ENCODE assay signal across 8 mouse cellular contexts in genomic region chr9:105131253-105132001, GRCm38 (mm10). TPM values are rescaled to one million over a fixed set of nuclear protein-coding genes. Genes with fewer than 3 reads are reported as not detected.
A peak's percentile ranks its signal among the peaks of the same experiment; 100 is the strongest.
DNase-seq lines count a peak whose midpoint lies in the region; ATAC-seq lines count a peak whose summit lies in the region.

TSS of gene Nudt16 (minus strand) at chr9:105131824.

- no peaks in the 10 kb centered on the region for H3K9me3 ChIP-seq in hindbrain, embryonic 16.5 days (ENCODE audit: control insufficient read depth, low read length)

- peaks cover 14% of the 10 kb centered on the region for H3K4me1 ChIP-seq in hindbrain, embryonic 16.5 days (ENCODE audit: control insufficient read depth, insufficient read depth, low read depth, low read length)

- H3K36me3 ChIP-seq in hindbrain, embryonic 16.5 days (ENCODE audit: control insufficient read depth, insufficient read depth, low read length), result no peaks in the 10 kb centered on the region
- H3K36me3 ChIP-seq in macrophage (ENCODE audit: inconsistent target), result no peaks in the 10 kb centered on the region

- under 1% methylated on average over 54 of the region's 60 CpGs for WGBS in hindbrain, embryonic 16.5 days
- 1% methylated on average over 60 of the region's 60 CpGs for WGBS in macrophage (ENCODE audit: missing documents)

- ATAC-seq in hindbrain, embryonic 16.5 days, result peak; percentile 98

- H3K27ac ChIP-seq in hindbrain, embryonic 16.5 days (ENCODE audit: low read depth, low read length), result peak within 1 kb of the TSS; percentile 86
- H3K27ac ChIP-seq in macrophage, result peak within 1 kb of the TSS; percentile 18; the same call in 1 of the 2 replicates

- peak; percentile 80 for DNase-seq in WW6 (ENCODE audit: low read depth, low spot score)
- peak; percentile 67 to 85 for DNase-seq in cerebellum, postnatal 4 days (ENCODE audit: low spot score in 2 of 2)
- DNase-seq in gastrocnemius, adult 18-20 months (ENCODE audit: low spot score), result peak; percentile 92
- peak; percentile 83 to 90 for DNase-seq in left cerebral cortex, adult 18-20 months (ENCODE audit: low spot score in 2 of 2)
- peak; percentile 93 for DNase-seq in right cerebral cortex, adult 18-20 months
- peak; percentile 41 for DNase-seq in urinary bladder, postnatal 10 days (ENCODE audit: low spot score)

- peak within 1 kb of the TSS; percentile 79 for H3K9ac ChIP-seq in hindbrain, embryonic 16.5 days (ENCODE audit: low read depth, low read length)

- peak within 1 kb of the TSS; percentile 64 for H3K4me3 ChIP-seq in hindbrain, embryonic 16.5 days (ENCODE audit: low read length)
- peak within 1 kb of the TSS; percentile 50 for H3K4me3 ChIP-seq in macrophage (ENCODE audit: inconsistent target)

- no peaks in the 10 kb centered on the region for H3K79me2 ChIP-seq in macrophage (ENCODE audit: inconsistent target)

- H3K4me2 ChIP-seq in hindbrain, embryonic 16.5 days (ENCODE audit: low read length), result peak within 1 kb of the TSS; percentile 81

- no peaks in the 10 kb centered on the region for H3K27me3 ChIP-seq in hindbrain, embryonic 16.5 days (replicated peaks; ENCODE audit: control insufficient read depth, insufficient read depth, low read length)

RNA-seq across cellular contexts. Expression of gene Nudt16, which starts in this region (rescaled TPM):
- 1 to 10 TPM; 6.2 TPM for total RNA-seq in gastrocnemius, adult 18-20 months (2021)
- 24.8 and 26.4 TPM in 2 replicates for polyA plus RNA-seq in hindbrain, embryonic 16.5 days (2015; fragmentation: Nextera tagmentation; extraction: Ambion mirVana)
- 10 to 100 TPM; 16.1 to 16.7 TPM for total RNA-seq in left cerebral cortex, adult 18-20 months (2021)
- 10 to 100 TPM in 10 of 26 experiments, 1 to 10 TPM in 16; 1.5 to 31.4 (median 7.6) TPM for total RNA-seq in macrophage (2018; cell fraction: chromatin; rRNA removed)
- 10 to 100 TPM in 15 of 26 experiments, 1 to 10 TPM in 11; 3.7 to 16.6 (median 11.2) TPM for total RNA-seq in macrophage (2018; cell fraction: cytosol; rRNA removed)
- 10 to 100 TPM in 14 of 26 experiments, 1 to 10 TPM in 12; 2.6 to 28.8 (median 10.7) TPM for total RNA-seq in macrophage (2018; cell fraction: nucleus; rRNA removed)
- polyA plus RNA-seq in macrophage (2018), result 5.7 to 15.6 TPM (median 9.2 TPM) in 3 replicates

Comparison
In these comparisons a context has a peak if more than half of its experiments do, and no peak if none do; other contexts are left out.
1. Peak in every context shown above with its lines: DNase-seq, ATAC-seq, H3K4me3 ChIP-seq and H3K27ac ChIP-seq.
2. DNase-seq: peak in every context shown above with its lines; median percentile 93 in right cerebral cortex, adult 18-20 months; 92 in gastrocnemius, adult 18-20 months; 86 in left cerebral cortex, adult 18-20 months; 80 in WW6; 76 in cerebellum, postnatal 4 days; 41 in urinary bladder, postnatal 10 days.